In the genomic region with DNA sequence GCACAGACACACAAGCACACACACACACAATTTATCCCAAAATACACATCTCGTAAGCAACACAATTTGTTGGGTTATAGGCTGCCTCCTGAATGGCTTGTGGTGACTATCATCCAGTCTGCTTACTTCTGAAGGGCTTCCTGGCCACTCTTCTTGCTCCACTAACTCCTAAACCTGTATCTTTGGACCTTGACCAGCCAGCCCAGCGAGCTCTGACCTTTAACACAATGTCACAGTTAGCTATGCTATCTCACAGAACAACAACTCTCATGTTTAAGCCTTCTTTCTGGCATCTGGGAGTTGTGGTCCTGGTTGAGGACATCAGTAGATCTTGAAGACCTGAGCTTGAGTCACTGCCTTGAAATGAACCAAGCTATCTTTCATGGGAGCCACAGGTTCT, we compare ENCODE assay signal across 17 mouse cellular contexts. TPM values are rescaled to one million over a fixed set of nuclear protein-coding genes. Genes with fewer than 3 reads are reported as not detected.
"Had no signal": no experiment of that assay in that cellular context is flagged by ENCODE, and none has a peak within 500 bp of the region (broad histone marks: within the 10 kb centered on the region; RNA-seq: fewer than 3 reads in every experiment).

No protein-coding gene starts in this region.

- DNase-seq: layer of hippocampus, adult 9-11 months; layer of hippocampus, postnatal 36 days; lung, adult 2 months; lung, postnatal 36 days; right cerebral cortex, postnatal 25 days; thymus, postnatal 36 days had no signal

- H3K4me2 ChIP-seq: hindbrain, embryonic 15.5 days; limb, embryonic 15.5 days; midbrain, embryonic 13.5 days had no signal

- H3K9ac ChIP-seq: hindbrain, embryonic 15.5 days; limb, embryonic 15.5 days; midbrain, embryonic 13.5 days had no signal

- H3K27ac ChIP-seq: hindbrain, embryonic 15.5 days; limb, embryonic 15.5 days; midbrain, embryonic 13.5 days had no signal

- H3K9me3 ChIP-seq: hindbrain, embryonic 15.5 days; limb, embryonic 15.5 days; midbrain, embryonic 13.5 days had no signal

- ATAC-seq: intestine, postnatal 0 days; lung, postnatal 0 days; midbrain, embryonic 13.5 days had no signal

- H3K4me3 ChIP-seq: hindbrain, embryonic 15.5 days; limb, embryonic 15.5 days; midbrain, embryonic 13.5 days had no signal

- H3K4me1 ChIP-seq: hindbrain, embryonic 15.5 days had no signal

- H3K36me3 ChIP-seq: hindbrain, embryonic 15.5 days; limb, embryonic 15.5 days; midbrain, embryonic 13.5 days had no signal

- H3K27me3 ChIP-seq: hindbrain, embryonic 15.5 days; limb, embryonic 15.5 days; midbrain, embryonic 13.5 days had no signal

RNA-seq across cellular contexts. Expression of a gene that starts 8.2 kb away (rescaled TPM):
- total RNA-seq: megakaryocyte progenitor cell, adult 5-6 weeks had no signal
- polyA plus RNA-seq: limb, embryonic 11.5 days; lung, adult 2 months; small intestine, adult 2 months had no signal

RNA-seq across cellular contexts. Expression of a gene that starts 18.6 kb away (rescaled TPM):
- total RNA-seq: megakaryocyte progenitor cell, adult 5-6 weeks had no signal
- polyA plus RNA-seq: limb, embryonic 11.5 days; lung, adult 2 months; lung, postnatal 0 days; neural tube, embryonic 14.5 days; small intestine, adult 2 months; stomach, embryonic 16.5 days; thymus, postnatal 0 days had no signal
